Mouse (Mus musculus): ENCODE results near the gene Oxtr. TPM values are rescaled to one million over a fixed set of nuclear protein-coding genes. Genes with fewer than 3 reads are reported as not detected.

Oxtr gene
- polyA plus RNA-seq, 1 experiment from 2014 or later: 0.21 TPM

DNA sequence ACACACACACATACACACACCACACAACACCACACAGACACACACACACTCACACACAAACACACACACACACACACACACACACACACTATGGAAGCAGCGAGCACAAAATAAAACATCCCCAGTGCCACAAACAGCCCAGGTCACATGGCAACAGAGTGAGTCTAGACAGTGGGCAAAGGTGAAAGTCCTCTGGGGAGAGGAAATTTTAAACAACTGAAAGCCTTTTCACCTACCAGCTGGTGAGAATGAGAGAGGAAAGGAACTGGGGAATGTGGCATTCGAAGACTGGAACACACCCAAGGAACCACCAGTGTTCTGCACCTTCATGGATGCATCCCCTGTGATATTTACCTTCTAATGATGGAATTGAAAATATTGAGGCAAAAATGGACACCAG is 9.7 kb upstream of the Oxtr start:
- no peak overlapping the region for H3K27ac ChIP-seq
- H3K36me3 ChIP-seq: no peaks in the 10 kb centered on the region
- no peak for ATAC-seq (ENCODE audit: insufficient number of reproducible peaks, insufficient read depth, low FRiP score, low TSS enrichment, low read depth)
- no peaks in the 10 kb centered on the region; the same call in 1 of the 2 replicates for H3K27me3 ChIP-seq
- no peak overlapping the region for H3K4me2 ChIP-seq
- H3K9ac ChIP-seq (replicated peaks): no peak overlapping the region
- no peak overlapping the region for H3K4me3 ChIP-seq (replicated peaks)
- no peaks in the 10 kb centered on the region for H3K9me3 ChIP-seq
- 69% methylated on average over 2 of the region's 2 CpGs for WGBS
- peaks cover 19% of the 10 kb centered on the region for H3K4me1 ChIP-seq (replicated peaks)

DNA sequence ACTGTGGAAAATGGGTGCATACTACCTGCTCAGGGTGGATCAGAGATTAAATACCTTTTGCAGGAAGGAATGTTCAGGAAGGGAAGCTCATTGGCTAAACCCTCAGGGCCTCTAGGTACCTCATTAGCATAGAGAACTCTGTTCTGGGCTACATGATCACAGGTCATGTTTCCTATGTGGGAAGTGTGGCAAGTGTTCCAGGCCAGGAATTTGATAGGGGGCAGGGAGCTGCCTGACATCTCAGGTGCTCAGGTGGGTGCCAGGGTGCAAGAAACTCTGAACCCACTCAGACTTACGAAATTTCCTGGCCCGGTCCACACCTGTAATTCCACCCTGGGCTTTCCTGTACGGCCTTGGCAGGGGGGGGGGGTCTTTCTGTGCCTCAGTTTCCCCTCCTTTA is 9.0 kb upstream of the Oxtr start:
- Histone ChIP-seq H3K9ac (replicated peaks) (no peak overlapping the region), H3K27me3 (no peaks in the 10 kb centered on the region; the same call in 1 of the 2 replicates), H3K4me1 (replicated peaks) (peaks cover 21% of the 10 kb centered on the region), H3K4me3 (replicated peaks) (no peak overlapping the region), H3K9me3 (no peaks in the 10 kb centered on the region), H3K36me3 (no peaks in the 10 kb centered on the region), H3K4me2 (no peak overlapping the region), H3K27ac (no peak overlapping the region)
- ATAC-seq (ENCODE audit: insufficient number of reproducible peaks, insufficient read depth, low FRiP score, low TSS enrichment, low read depth): no peak
- WGBS: 95% methylated on average over 3 of the region's 3 CpGs

DNA sequence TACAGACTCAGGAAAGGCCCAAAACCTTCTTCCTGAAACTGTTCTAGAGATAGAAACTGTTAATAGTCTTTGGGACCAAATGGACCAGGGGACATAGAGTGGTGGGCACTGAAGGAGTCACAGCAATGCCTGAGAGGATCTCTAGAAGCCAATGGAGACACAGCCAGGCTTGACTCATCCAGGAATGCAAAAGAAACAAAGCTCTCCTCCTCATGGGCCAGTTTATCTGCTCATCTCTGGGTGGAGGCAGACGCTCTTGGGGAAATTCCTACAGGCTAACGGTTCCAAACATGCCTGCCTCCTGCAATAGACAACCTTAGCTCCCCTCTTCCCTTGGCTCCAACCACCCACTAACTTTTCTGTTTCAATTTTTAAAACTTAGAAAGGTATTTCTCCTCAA is 7.7 kb upstream of the Oxtr start:
- H3K4me2 ChIP-seq: no peak overlapping the region
- H3K4me3 ChIP-seq (replicated peaks): no peak overlapping the region
- WGBS: 78% methylated on average over 2 of the region's 2 CpGs
- no peak overlapping the region for H3K27ac ChIP-seq
- H3K27me3 ChIP-seq: peaks cover 6% of the 10 kb centered on the region; the same call in 1 of the 2 replicates
- H3K36me3 ChIP-seq: no peaks in the 10 kb centered on the region
- peaks cover 21% of the 10 kb centered on the region for H3K4me1 ChIP-seq (replicated peaks)
- no peaks in the 10 kb centered on the region for H3K9me3 ChIP-seq
- no peak for ATAC-seq (ENCODE audit: insufficient number of reproducible peaks, insufficient read depth, low FRiP score, low TSS enrichment, low read depth)
- H3K9ac ChIP-seq (replicated peaks): no peak overlapping the region

DNA sequence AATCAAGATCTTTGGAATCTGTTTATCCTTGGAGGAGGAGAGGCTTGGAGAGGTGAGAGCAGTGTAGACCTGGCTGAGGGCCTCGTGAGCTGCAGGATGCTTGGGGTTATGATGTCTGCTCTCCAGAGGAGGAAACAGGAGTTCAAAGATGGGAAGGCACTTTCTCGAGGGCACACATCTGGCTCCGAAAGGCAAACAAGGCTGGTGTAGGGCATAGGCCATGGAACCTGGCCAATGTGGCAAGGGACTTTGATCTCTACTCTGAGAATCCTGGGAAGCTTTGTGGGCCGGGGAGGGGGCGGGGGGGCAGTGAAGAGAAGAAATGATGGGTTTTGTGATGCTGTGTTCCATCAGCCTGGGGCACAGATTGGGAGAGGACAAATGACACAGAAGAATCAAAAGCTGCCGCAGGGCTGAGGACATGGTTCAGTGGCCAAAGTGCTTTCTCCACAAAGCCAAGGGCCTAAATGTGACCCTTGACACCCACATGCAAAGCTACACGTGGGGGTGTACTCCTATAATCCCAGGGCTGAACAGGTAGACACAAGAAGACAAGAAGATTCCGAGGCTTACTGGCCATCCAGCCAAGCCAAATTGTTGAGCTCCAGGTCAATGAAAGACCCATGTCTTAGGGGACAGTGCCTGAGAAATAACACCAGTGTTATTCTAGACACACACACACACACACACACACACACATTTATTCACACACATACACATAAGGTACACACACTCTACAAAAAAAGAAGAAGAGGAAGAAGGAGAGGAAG is 6.7 kb upstream of the Oxtr start:
- H3K36me3 ChIP-seq: no peaks in the 10 kb centered on the region
- H3K4me1 ChIP-seq (replicated peaks): peaks cover 21% of the 10 kb centered on the region
- ATAC-seq (ENCODE audit: insufficient number of reproducible peaks, insufficient read depth, low FRiP score, low TSS enrichment, low read depth): no peak
- H3K9me3 ChIP-seq: no peaks in the 10 kb centered on the region
- H3K4me3 ChIP-seq (replicated peaks): no peak overlapping the region
- H3K4me2 ChIP-seq: no peak overlapping the region
- H3K9ac ChIP-seq (replicated peaks): no peak overlapping the region
- 71% methylated on average over 8 of the region's 8 CpGs for WGBS
- H3K27me3 ChIP-seq: peaks cover 15% of the 10 kb centered on the region
- H3K27ac ChIP-seq: no peak overlapping the region

DNA sequence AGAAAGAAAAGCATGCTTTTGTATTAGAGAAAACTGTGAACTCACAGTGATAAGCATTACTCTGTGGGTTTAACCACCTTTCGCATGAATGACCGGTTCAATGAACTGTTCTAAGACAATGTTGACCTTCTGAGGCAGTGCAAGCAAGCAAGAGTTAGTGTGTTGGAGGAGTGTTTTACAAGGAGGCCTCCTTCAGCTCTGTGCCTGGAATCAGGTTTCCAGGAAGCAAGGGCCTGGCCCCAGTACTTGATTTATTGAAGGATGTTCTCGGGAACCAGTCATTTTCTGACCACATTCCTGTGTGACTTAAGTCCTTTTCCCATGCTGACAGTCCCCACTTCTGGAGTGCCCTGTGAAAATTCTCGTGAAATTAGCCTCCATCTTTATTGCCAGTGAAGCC is 5.5 kb upstream of the Oxtr start:
- H3K27ac ChIP-seq: peak overlapping the region; percentile 23; the same call in 1 of the 2 replicates

DNA sequence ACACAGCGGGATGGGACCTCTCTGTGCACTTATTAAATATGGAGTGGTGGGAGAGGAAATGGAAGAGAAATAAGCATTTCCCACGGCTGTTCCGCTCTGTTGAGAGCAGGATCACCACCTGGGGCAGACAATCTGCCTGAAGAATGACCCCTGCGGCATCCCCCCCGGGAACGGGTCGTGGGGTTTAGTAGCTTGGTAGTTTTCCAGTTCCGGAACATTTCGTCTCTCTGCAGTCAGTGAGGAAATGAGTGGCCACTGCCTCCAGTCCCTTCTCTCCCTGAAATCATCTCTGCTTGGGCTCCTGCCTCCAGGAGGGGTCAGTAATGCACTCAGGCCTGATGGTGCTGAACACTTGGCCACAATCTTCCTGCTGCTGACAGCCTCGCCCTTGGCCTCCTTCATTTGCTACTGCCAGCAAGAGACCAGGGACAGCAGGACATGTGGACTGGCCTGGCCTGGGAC is 4.9 kb upstream of the Oxtr start:
- Histone ChIP-seq H3K4me1 (replicated peaks) (peaks cover 32% of the 10 kb centered on the region), H3K27me3 (peaks cover 29% of the 10 kb centered on the region), H3K9me3 (no peaks in the 10 kb centered on the region), H3K36me3 (no peaks in the 10 kb centered on the region), H3K9ac (replicated peaks) (no peak overlapping the region), H3K4me2 (no peak overlapping the region), H3K4me3 (replicated peaks) (no peak overlapping the region), H3K27ac (no peak overlapping the region)
- WGBS: 43% methylated on average over 10 of the region's 10 CpGs
- no peak for ATAC-seq (ENCODE audit: insufficient number of reproducible peaks, insufficient read depth, low FRiP score, low TSS enrichment, low read depth)

More for the DNA sequence above, 5.5 kb upstream of the Oxtr start:
- Histone ChIP-seq H3K9me3 (no peaks in the 10 kb centered on the region), H3K4me1 (replicated peaks) (peaks cover 27% of the 10 kb centered on the region), H3K27me3 (peaks cover 24% of the 10 kb centered on the region), H3K4me2 (no peak overlapping the region), H3K9ac (replicated peaks) (no peak overlapping the region), H3K4me3 (replicated peaks) (no peak overlapping the region), H3K36me3 (no peaks in the 10 kb centered on the region)
- ATAC-seq (ENCODE audit: insufficient number of reproducible peaks, insufficient read depth, low FRiP score, low TSS enrichment, low read depth): no peak
- WGBS: 14% methylated on average over 4 of the region's 4 CpGs

DNA sequence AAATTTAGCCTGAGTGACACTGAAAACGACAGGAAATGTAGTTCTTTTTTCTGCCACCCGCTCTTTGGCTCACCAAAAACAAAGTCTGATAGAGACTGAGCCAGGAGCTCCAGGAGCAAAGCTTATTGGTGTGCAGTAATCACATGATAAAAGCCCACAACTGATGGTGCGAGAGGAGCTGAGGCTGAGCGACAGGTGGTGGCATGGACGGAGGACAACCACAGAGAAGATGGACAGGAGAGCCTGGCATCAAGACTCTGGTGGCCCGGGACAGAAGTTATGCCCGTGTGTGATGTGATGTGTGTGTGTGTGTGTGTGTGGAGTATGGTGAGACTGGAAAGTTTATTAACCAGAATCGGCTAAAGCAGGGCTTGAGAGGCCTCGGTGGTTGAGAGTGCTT is 3.6 kb upstream of the Oxtr start:
- no peak overlapping the region for H3K9ac ChIP-seq (replicated peaks)
- H3K36me3 ChIP-seq: no peaks in the 10 kb centered on the region
- H3K27ac ChIP-seq: no peak overlapping the region
- WGBS: 91% methylated on average over 9 of the region's 9 CpGs
- no peaks in the 10 kb centered on the region for H3K9me3 ChIP-seq
- no peak for ATAC-seq (ENCODE audit: insufficient number of reproducible peaks, insufficient read depth, low FRiP score, low TSS enrichment, low read depth)
- H3K4me1 ChIP-seq (replicated peaks): peaks cover 41% of the 10 kb centered on the region
- no peak overlapping the region for H3K4me3 ChIP-seq (replicated peaks)
- H3K4me2 ChIP-seq: no peak overlapping the region
- peaks cover 42% of the 10 kb centered on the region for H3K27me3 ChIP-seq

DNA sequence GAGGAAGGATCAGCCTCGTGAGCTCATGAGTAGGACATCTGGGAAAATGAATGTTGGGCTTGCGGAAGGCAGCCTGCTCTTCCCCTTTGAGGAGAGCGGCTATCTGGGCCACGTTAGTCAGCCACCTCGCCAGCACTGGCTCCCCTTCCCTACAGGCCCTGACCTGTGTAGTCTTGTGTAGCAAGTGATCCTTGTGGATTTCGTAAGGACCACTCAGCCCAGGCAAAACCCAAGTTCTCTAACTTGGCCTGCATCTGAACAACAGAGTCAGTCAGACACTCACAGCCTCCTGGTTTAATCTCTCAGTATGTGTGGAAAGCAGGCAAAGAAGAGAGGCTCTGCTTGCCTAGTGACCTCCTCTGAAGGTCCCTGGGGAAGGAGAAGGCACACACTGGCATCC is 2.9 kb upstream of the Oxtr start:
- Histone ChIP-seq H3K4me2 (no peak overlapping the region), H3K27me3 (peaks cover 49% of the 10 kb centered on the region), H3K4me3 (replicated peaks) (no peak overlapping the region), H3K36me3 (no peaks in the 10 kb centered on the region), H3K9ac (replicated peaks) (no peak overlapping the region), H3K27ac (no peak overlapping the region), H3K4me1 (replicated peaks) (peaks cover 41% of the 10 kb centered on the region), H3K9me3 (no peaks in the 10 kb centered on the region)
- ATAC-seq (ENCODE audit: insufficient number of reproducible peaks, insufficient read depth, low FRiP score, low TSS enrichment, low read depth): no peak
- WGBS: 82% methylated on average over 6 of the region's 6 CpGs

DNA sequence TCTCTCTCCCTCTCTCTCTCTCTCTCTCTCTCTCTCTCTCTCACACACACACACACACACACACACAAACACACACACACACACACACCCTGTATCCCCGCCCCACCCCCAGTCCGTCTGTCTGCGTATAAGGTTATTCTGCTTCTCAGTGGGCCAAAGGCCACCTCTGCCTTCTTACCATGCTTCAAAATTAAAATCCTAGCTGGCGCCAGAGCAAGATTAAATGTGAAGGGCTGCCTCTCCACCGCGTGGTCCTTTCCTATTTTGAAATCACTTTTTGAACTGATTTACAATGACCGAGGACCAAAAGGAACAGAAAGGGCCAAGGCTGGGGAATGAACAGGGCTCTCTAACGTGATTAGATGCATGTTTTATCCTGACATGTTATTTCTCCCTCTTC is 1.8 kb upstream of the Oxtr start:
- Histone ChIP-seq H3K27ac (no peak overlapping the region), H3K27me3 (peaks cover 61% of the 10 kb centered on the region), H3K9me3 (no peaks in the 10 kb centered on the region), H3K4me2 (no peak overlapping the region), H3K36me3 (no peaks in the 10 kb centered on the region), H3K9ac (replicated peaks) (no peak overlapping the region), H3K4me3 (replicated peaks) (no peak overlapping the region), H3K4me1 (replicated peaks) (peaks cover 41% of the 10 kb centered on the region)
- 75% methylated on average over 8 of the region's 8 CpGs for WGBS
- ATAC-seq (ENCODE audit: insufficient number of reproducible peaks, insufficient read depth, low FRiP score, low TSS enrichment, low read depth): no peak

DNA sequence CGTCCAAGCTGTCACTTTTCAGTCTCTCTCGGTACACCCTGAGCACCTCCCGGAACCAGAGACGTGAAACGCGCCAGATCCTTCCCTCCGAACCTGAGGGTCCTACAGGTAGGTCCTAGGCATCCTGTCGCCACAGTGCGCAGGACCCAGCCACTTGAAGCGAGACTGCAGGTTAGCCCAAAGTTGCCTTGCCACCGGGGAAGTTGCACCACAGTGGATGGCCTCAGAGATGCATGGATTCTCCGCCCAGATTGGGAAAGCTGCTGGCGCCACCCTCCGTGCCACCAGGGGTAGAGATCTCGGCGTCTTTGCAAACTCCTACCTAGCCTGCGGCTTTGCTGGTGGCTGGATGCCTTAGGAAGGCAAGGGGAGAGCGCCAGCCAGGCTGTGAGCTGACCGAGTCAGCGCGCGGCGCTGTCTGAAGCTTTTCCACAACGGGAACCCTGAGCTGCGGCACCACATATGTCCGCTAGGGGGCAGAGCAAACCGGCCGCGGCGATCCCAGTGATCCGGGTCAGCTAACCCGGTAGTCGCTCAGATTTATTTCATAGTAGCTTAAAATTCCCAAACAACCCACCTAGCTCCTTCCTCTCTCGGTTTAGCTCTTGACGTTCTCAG is 991 bp upstream of the Oxtr start:
- peak overlapping the region; percentile 39 for H3K4me3 ChIP-seq (replicated peaks)
- no peak overlapping the region for H3K27ac ChIP-seq
- no peaks in the 10 kb centered on the region for H3K36me3 ChIP-seq
- peak overlapping the region; percentile 51 for H3K9ac ChIP-seq (replicated peaks)
- H3K4me1 ChIP-seq (replicated peaks): peaks cover 35% of the 10 kb centered on the region
- 1% methylated on average over 35 of the region's 35 CpGs for WGBS
- H3K4me2 ChIP-seq: peak overlapping the region; percentile 69
- peaks cover 69% of the 10 kb centered on the region for H3K27me3 ChIP-seq
- H3K9me3 ChIP-seq: no peaks in the 10 kb centered on the region
- ATAC-seq (ENCODE audit: insufficient number of reproducible peaks, insufficient read depth, low FRiP score, low TSS enrichment, low read depth): peak; percentile 46

DNA sequence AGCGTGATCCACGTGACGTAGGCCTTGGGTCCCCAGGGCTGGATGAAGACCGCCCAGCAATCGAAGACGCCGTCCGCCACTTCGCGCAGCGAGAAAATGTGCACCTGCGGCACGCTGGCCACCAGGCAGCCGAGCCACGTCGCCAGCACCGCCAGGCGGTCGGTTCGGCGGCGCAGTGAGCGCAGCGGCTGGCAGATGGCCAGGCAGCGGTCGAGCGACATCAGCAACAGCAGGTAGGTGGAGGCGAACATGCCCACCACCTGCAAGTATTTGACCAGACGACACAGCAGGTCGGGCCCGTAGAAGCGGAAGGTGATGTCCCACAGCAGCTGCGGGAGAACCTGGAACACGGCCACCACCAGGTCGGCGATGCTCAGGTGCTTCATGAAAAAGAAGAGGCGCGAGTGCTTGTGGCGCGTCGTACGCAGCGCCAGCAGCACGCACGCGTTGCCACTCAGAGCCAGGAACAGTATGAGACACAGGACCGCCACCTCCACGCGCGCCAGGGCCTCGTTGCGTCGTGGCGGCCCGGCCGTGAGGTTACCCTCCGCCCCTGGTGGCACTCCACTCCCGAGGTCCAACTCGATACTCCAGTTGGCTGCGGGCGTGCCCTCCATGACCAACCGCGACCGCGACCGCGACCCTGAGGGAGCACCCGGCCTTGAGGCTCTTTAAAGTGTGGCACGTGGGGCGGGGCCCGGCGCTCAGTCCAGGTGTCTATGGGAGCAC is 398 bp downstream of the Oxtr start:
- Histone ChIP-seq H3K9ac (replicated peaks) (peak overlapping the region; percentile 18; the same call in 1 of the 2 replicates), H3K4me3 (replicated peaks) (peak overlapping the region; percentile 39), H3K27me3 (peaks cover 76% of the 10 kb centered on the region), H3K4me2 (peak overlapping the region; percentile 69), H3K36me3 (no peaks in the 10 kb centered on the region), H3K27ac (no peak overlapping the region), H3K4me1 (replicated peaks) (peaks cover 21% of the 10 kb centered on the region), H3K9me3 (no peaks in the 10 kb centered on the region)
- no peak for ATAC-seq (ENCODE audit: insufficient number of reproducible peaks, insufficient read depth, low FRiP score, low TSS enrichment, low read depth)
- 5% methylated on average over 72 of the region's 72 CpGs for WGBS

Data from limb, embryonic 12.5 days (tissue).